Mouse (Mus musculus): ENCODE results near the gene Ston1.
A peak's percentile ranks its signal among the peaks of the same experiment; 100 is the strongest.

Ston1 gene

DNA sequence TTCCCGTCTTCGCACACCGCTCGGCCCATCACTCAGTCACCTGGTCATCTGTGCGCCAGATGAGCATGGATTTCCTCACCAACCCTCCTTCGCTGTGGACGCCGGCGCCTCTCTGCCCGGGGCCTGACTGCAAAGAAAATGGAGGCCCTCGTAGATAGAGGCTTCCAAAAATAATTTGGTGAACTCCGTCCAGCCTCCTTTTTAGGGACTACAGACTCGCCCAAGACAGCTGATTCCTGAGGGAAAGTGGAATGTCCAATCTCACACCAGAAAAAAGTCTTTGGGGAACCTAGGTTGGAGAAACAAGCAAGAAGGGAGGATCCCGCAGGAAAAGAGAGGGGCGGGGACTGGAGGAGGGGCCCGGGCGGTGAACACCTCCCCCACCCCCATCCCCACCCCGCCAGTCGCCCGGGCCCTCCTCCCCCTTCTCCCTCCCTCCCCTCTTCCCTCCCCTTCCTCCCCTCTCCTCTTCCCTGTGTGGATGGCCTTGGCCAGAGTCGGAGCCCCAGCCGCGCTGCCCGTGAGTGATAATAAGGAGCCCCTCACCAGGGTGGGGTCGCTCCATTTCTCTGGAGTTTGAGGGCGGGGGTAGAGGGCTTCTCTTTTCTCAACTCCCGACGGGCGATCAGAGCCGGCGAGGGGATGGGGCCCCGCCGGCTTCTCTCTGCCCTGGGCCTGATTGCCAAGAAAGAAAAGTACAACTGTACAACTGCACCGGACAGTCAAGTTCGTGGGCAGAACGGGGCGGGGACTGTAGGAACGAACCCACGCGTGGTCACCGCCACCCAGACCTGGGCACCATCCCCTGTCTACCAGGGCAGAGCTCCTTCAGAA is at the start of gene Ston1:
Gene Ston1, plus strand, starts transcription at position 463 of the 834 bp plus-strand sequence.
- peak; percentile 49 for DNase-seq (ENCODE audit: low spot score)

- no peak for DNase-seq (ENCODE audit: low spot score)
Observed at GRCm38 (mm10) chr17:88549411-88550191, 47.9 kb upstream of the Ston1 start.

GRCm38 (mm10) chr17:88550351-88550750 is 47.1 kb upstream of the Ston1 start:
- DNase-seq (ENCODE audit: low spot score) = no peak

DNA sequence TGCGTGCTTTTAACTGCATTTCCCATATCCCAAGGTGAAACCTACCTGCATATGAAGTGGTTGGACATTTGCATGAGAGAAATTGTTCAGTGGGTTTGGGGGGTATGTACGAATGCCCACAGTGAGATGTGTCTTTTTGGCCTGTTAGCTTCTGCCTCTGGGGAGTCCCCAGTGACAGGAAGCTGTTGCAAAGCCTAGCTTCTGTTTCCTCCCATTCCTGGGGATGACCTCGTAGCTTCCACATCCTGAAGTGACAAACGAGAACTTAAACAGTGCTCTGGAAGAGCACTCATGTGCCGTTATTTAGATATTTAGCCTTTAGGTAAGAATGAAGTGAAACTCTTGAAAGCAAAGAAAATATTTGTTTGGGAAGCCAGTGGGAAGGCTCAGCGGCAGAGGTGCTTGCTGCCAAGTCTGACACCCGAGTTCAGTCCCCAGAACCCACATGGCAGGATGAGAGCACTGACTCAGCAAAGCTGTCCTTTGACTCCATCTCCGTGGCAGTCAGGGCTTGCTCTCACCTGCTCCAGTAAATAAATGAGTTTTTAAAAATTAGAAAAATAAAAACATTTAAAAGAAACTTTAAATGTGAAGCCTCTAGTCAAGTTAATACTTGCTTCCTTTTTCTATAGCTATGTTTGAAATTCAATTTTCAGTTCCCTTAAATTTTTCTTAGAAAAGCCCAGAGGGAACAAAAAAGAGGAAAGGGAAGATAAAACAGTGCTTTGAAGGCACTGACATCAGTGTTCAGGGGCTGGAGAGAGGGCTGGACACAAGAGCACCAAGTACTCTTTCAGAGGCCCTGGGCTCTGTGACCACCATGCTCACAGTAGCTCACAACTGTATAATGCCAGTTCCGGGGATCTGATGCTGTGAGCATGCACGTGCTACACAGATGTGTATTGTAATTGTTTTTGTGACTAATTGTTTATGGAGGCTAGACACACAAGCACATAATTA is 46.2 kb upstream of the Ston1 start:
- DNase-seq (ENCODE audit: low spot score) = no peak

DNA sequence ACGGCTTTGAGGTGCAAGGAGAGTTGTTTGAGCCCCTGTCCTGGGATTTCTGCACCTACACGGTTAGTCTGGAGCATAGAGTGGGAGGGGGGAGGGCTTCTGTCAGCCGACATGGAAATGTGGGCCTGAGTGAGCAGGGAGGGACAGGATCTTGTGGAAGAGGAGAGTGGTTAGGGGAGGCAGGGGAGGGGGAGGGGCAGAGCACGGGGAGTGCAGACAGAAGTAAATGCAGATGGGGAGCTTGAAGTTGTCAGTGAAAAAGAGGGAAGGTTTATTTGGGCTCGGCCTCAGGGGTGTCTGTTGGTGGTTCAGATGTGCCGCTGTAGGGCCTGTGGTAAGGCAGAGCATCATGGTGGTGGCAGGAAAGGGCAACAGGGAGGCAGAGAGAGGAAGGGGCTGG is 44.9 kb upstream of the Ston1 start:
- DNase-seq (ENCODE audit: low spot score) = no peak

- no peak for DNase-seq (ENCODE audit: low spot score)
Observed at GRCm38 (mm10) chr17:88553001-88553449, 44.5 kb upstream of the Ston1 start.

GRCm38 (mm10) chr17:88553473-88554087 is 43.9 kb upstream of the Ston1 start:
- DNase-seq (ENCODE audit: low spot score) = no peak

DNA sequence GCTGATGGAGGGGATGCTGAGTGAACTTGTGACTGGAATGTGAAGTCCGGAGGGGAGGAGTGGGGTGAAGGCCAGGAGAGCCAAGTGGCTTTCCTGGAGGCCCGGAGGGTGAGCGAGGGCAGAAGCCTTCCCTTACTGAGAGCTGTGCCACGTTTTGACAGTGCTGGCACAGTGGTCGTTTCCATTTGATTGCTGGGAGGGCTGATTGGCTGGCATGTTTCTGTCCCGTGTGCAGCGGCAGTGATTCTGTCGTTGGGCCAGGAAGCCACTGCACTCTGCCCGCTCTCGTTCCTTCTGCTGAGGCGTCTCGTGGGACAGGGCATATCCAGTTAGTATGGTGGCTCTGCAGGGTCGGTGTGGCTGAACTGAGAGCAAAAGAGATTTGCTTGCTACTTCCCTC is 41.3 kb upstream of the Ston1 start:
- DNase-seq (ENCODE audit: low spot score) = no peak

DNA sequence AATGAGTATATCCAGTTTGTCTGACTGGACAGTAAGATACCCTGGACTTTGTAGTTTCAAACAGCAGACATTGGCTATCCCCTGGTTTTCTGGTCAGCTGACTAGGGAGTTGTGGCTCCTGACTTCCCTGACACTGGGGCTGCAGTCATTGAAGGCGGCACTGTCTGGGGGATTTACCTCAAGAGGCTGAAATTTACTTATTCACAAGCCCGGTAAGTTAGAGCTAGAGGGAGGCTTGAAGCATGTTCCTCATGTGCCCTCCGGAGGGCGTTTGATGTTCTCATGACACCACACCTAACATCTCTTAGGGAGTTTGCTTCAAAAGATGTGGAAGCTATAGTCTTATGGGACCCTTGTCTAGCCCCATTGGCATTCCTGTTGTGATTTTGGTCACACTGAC is 40.8 kb upstream of the Ston1 start:
- no peak for DNase-seq (ENCODE audit: low spot score)

GRCm38 (mm10) chr17:88558168-88558842 is 39.2 kb upstream of the Ston1 start:
- no peak for DNase-seq (ENCODE audit: low spot score)

- DNase-seq (ENCODE audit: low spot score) = no peak
Observed at GRCm38 (mm10) chr17:88563611-88564010, 33.9 kb upstream of the Ston1 start.

- no peak for DNase-seq (ENCODE audit: low spot score)
Observed at GRCm38 (mm10) chr17:88569807-88570540, 27.5 kb upstream of the Ston1 start.

- no peak for DNase-seq (ENCODE audit: low spot score)
Observed at GRCm38 (mm10) chr17:88570784-88571183, 26.7 kb upstream of the Ston1 start.

- DNase-seq (ENCODE audit: low spot score) = no peak
Observed at GRCm38 (mm10) chr17:88574811-88575210, 22.7 kb upstream of the Ston1 start.

GRCm38 (mm10) chr17:88578522-88579242 is 18.8 kb upstream of the Ston1 start:
- no peak for DNase-seq (ENCODE audit: low spot score)

DNA sequence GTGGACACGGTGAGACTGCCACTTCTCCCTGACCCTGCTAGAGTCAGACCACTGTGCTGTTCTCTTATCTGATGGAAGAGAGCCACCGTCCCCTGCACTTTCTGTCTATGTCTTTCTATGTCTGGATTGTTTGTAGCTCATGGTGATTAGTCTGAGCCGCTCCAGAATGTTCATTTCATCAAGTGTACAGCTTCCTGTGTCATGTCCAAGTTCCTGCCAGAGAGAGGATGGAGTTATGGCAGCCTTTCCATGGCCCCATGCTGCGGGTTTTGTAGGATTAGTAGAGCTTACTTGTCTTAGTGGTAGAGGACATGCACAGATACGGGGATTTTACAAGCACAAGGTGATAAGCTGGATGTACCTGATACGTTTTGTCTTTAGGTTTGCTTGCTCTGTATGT is 16.9 kb upstream of the Ston1 start:
- DNase-seq (ENCODE audit: low spot score) = no peak

DNA sequence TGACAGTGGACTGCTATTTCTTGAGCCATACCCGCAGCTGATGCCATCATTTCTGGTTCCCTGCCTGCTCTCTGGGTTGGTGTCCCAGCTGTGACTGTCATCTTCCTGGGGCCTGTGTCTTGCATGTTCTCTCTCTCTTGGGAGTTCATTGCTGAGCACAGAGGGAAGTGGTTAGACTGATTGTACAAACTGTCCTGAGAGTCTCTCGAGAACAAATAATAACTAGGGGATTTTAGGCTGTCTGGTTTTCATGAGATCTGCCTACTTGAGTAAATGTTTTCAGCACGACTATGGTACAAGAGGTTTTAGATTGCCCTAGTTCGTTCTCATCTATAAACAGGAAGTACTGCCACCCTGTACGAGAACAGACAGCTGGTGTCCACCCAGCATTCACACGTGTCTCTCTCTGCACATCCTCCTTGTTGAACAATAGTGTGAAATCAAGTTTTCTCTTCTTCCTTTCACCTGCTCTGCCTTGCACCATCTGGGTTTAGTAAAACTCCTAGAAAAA is 15.9 kb upstream of the Ston1 start:
- DNase-seq (ENCODE audit: low spot score) = no peak

GRCm38 (mm10) chr17:88582999-88583398 is 14.5 kb upstream of the Ston1 start:
- no peak for DNase-seq (ENCODE audit: low spot score)

GRCm38 (mm10) chr17:88583411-88583810 is 14.1 kb upstream of the Ston1 start:
- no peak for DNase-seq (ENCODE audit: low spot score)
